Mouse (Mus musculus) left cerebral cortex, postnatal 14 days (tissue): Measurements from ENCODE around the gene Hist1h2ab. TPM values are rescaled to one million over a fixed set of nuclear protein-coding genes. Genes with fewer than 3 reads are reported as not detected.
"Not testable (repeated sequence)": the region's sequence is repeated elsewhere in the genome, so short reads cannot be mapped to it uniquely, and the experiment has no call there.

Experiments
- DNase-seq, 2 experiments: peaks; one replicate each; pipeline ENCODE4 v3.0.0; 2021 to 2022; ENCODE audit warnings: low spot score in 2 of 2, mixed read lengths in 1 of 2
- intact Hi-C: fragments of 180-260 bp; cut with DNase I; formaldehyde crosslinking; loops from one replicate; pipeline ENCODE4 v1.15.1; 2025
- microRNA-seq, 2 experiments: library from miRNA; unstranded; fragments of <30 nt; microRNA quantifications; one replicate each; pipeline ENCODE4 v1.2.0; 2022
- total RNA-seq, 2 experiments: library from RNA; stranded (reverse); gene quantifications; 2 replicates each; pipeline ENCODE4 v1.2.3; 2021

Hist1h2ab gene
- total RNA-seq, 2 experiments from 2014 or later: 30.0 to 36.8 TPM

DNA sequence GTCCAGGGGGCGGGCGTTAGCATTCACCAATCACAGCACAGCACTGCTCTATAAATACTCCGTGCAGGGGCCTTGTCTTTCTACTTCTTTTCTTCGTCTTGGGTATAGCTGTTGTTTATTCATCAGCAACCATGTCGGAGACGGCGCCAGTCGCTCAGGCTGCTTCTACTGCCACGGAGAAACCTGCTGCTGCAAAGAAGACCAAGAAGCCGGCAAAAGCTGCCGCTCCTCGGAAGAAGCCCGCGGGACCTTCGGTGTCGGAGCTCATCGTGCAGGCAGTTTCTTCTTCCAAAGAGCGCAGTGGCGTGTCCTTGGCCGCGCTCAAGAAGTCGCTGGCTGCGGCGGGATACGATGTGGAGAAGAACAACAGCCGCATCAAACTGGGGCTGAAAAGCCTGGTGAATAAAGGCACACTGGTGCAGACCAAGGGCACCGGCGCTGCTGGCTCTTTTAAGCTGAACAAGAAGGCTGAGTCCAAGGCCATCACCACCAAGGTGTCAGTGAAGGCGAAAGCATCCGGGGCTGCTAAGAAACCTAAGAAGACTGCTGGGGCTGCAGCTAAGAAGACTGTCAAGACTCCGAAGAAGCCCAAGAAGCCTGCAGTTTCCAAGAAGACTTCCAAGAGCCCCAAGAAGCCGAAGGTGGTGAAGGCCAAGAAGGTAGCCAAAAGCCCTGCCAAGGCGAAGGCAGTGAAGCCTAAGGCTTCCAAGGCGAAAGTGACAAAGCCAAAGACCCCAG, 12.8 kb downstream of the Hist1h2ab start, which contains the start of gene Hist1h1a:
Gene Hist1h1a, plus strand, starts transcription at position 81 of the 738 bp plus-strand sequence.
- intact Hi-C loops: no loop called here
- DNase-seq: peak; percentile 85 to 88

DNA sequence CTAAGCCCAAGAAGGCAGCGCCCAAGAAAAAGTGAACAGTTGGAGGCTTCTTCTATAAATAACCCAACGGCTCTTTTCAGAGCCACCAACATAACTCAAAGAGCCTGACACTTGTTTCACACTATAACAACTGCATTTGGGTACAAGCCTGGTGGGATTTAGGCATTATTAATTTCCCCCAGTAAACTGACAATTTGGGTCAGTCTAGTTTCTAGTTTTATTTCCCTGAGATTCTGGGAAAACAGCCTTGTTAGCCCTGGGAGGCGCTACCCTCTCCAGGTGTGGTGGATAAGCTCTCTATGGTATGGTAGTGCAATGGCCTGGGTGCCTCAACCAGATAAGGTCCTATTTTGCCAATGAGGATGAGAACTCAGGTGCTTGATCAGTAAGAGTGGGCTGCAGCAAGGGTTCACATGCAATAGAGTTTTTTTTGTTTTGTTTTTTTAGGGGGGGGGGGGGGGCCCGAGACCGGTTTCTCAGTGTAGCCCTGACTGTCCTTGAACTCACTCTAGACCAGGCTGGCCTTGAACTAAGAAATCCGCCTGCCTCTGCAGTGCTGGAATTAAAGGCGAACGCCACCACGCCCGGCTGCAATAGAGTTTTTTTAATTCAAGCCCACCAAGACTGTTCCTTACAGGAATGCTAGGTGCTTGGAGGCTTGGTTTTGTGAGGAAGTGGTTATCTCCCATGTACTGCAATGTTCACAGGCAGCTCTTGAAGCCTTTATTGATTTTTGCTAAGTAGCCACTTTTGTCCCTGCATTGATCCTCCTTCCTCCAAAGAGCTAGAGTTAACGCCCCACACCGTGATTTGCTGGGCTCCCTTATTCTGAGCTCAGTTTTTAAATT, 13.6 kb downstream of the Hist1h2ab start:
- intact Hi-C loops: no loop called here
- DNase-seq: no peak

DNA sequence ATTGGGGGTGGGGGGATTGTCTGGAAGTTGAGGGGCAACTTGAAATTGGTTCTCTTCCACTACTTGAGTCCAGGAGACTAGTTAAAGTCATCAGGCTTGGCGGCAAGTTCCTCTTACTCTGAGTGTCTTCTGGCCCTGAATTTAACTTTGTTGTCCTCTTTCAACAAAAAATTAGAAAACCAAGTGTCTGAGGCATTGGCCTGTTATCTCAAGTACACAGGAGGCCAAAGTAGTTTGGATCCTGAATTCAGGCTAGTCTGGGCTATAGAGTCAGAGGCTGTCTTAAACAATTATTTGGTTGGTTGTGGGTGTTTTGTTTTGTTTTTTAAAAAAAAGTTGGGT, 14.2 kb downstream of the Hist1h2ab start:
- DNase-seq: no peak
- intact Hi-C loops: no loop called here

DNA sequence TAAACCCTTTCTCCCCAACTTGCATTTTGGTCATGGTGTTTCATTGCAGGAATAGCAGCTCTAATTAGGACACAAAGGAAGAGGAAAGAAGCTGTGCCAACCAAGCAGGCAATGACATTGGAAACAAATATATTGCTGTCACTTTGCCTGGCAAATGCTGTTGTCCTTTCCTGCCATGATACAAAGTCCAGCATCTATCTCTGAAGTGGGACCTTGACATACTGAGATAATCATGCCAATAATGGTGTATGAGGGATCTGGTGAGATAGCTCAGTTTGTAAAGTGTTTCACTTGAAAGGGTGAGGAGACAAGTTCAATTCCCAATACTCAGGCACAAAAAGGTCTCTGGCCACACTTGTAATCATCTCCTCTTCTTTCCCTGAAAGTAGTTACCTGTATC, 15.8 kb downstream of the Hist1h2ab start:
- no peak for DNase-seq
- intact Hi-C loops: no loop called here

DNA sequence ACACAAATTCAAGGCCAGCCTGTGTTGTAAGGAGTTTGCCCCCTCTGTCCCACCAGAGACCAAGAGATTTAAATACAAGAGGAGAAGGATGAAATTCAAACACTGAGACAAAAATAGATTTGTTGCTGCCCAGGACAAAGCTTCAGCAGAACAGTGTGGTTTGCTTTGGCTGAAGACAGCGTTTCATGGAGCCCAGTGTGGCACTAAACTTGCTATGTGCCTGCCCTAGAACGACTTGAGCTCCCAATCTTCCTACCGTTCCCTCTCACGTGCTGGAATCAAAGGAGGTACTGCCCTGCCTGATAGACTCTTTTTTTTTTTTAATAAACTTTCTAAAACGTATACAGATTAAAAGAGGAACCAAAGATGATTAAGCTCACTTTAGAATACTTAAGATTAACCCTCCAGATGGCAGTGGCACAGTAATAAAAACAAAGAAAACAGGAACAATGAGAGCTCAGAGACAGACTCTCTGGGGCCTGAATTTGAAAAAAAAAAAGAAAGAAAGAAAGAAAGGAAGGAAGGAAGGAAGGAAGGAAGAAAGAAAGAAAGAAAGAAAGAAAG, 18.0 kb downstream of the Hist1h2ab start:
- DNase-seq: no peak
- intact Hi-C loops: no loop called here

DNA sequence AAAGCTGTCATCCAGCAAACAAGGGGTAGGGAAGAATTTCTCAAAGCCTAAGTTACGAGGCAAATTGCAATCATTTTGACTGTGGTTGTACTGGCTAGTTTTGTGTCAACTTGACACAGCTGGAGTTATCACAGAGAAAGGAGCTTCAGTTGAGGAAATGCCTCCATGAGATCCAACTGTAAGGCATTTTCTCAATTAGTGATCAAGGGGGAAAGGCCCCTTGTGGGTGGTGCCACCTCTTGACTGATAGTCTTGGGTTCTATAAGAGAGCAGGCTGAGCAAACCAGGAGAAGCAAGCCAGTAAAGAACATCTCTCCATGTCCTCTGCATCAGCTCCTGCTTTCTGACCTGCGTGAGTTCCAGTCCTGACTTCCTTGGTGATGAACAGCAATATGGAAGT, 18.7 kb downstream of the Hist1h2ab start, which contains the start of gene Trim38:
Gene Trim38, plus strand, starts transcription at position 301 of the 400 bp plus-strand sequence.
- DNase-seq, intact Hi-C loops: not testable (repeated sequence)

DNA sequence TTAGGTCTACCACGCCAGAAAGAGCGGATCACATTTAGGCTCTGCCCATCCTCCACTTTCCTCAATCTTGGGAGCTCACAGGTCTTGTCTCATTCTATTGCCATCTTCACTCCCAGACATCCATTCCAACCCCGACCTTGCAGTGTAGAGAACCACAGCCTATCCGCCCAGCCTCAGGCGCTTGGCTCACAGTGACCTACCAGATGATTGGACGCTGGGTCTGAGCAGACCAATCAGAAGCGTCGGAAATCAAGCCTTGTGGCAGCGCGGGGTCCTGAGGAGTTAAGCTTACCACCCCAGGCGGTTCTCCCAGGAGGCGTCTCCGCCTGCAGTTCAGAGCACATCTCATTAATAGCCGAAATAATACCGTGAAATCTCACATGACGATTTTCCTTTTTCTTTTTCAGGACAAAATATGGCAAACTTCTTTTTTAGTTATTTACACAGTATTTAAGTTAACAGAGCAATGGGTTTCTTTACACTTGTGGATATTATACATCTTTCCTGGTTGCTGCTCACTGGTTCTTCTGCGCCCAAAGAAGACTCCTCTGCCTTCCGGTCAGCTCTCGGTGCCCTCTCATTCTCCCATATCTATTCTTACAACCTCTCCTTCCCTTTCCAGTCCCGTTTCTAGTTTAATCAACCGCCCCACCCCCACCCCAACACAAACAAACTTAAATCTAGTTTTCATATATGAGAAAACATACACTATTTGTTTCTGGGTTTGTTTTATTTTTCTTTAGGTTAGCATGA, 21.8 kb downstream of the Hist1h2ab start:
- peak in 1 of 2 experiments; percentile 59 for DNase-seq
- intact Hi-C loops: no loop called here

DNA sequence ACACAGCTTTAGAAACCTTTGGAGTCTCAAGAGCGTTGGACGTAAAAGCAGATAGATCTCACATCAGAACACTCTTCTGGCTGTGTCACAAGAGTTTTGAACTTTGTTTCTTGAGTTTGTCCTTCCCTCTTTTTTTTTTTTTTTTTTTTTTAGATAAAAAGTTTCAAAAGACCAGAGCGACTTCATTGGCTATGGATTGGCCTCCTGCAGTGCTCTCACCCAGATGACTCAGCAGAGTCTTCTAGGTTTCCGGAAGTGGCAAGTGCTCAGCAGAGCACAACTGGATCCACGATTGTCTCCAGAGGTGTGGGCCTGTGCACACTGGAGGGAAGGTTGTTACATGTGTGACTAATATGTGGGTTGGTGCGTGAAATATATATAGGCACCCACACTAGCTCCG, 27.4 kb downstream of the Hist1h2ab start:
- intact Hi-C loops: no loop called here

DNA sequence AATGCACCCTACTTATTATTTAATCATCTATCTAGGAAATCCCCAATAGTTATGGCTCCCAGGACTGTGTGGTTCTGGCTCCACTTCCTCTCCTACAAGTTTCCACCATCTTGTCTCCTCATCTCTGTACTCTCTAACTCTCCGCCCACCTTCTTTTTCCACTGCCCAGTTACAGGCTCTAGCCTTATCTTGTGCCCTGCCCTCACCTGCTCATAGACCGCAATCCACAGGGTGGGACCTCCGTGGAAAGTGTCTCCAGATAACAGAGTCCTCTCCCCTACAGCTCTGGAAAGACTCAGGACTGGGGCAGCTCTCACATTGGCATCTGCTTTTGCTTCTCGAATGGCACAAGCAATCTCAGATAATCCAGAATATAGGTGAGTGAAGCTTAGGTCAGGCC, 28.1 kb downstream of the Hist1h2ab start:
- no peak for DNase-seq
- intact Hi-C loops: no loop called here

More for the DNA sequence above, 27.4 kb downstream of the Hist1h2ab start:
- no peak for DNase-seq

DNA sequence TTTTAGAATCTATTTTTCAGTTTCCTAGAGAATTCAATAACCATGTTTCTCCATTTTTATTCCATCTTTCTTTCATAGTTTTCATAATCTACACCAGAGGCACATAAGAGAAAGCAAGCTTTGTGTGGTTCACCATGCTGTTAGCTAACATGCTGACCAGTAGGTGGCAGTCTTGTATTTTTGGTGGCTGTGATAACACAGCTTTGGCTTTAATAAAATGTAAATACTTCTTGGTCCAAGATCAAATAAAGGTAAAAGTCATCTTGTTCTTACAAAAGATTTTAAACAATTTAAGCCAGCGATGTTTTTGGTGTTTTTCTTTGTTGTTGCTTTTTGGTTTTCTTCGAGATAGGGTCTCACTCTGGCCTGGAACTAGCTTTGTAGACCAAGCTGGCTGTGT, 41.6 kb downstream of the Hist1h2ab start:
- peak; percentile 69 to 77 for DNase-seq
- intact Hi-C loops: loop anchor here (5.0 kb wide), 2 partner anchors 95 to 895 kb away; no protein-coding TSS in a partner anchor

DNA sequence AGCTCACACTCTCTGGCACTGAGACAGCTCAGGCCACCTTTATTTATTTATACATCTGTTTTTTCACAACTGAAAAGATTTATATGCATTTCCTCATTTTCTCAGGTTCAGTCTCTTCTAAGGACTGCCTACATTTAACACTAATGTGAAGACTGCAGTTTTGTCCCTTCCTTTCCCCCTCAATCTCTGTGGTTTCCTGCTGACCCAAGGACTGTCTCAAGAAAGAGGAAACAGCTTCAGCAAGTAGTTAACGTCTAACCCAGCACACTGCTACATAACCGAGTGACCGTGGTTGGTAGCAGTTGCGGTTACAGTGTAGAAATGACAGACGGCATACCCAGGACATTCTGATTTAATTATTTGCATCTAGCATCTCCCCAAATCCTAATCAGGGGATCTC, 48.5 kb downstream of the Hist1h2ab start:
- DNase-seq: no peak
- intact Hi-C loops: no loop called here

Small RNA genes within 50 kb of the gene (microRNA-seq; reads per million reads assigned to microRNA genes)
- 0 reads per million in 2 experiments for gene Gm44314
- 0 reads per million in 2 experiments for gene Gm44484

Other genes starting within 250 kb of the Hist1h2ab start
- gene Hist1h4h, start 220.1 kb upstream of the Hist1h2ab start, total RNA-seq: 100 to 1,000 TPM; 264 to 291 TPM
- 10 to 100 TPM in 1 of 2 experiments, 1 to 10 TPM in 1; 4.3 to 21.5 TPM for gene Hist1h2af, start 217.2 kb upstream of the Hist1h2ab start, total RNA-seq
- 1 to 10 TPM; 5.8 to 6.2 TPM for gene Hist1h3g, start 215.7 kb upstream of the Hist1h2ab start, total RNA-seq
- gene Hist1h2bh, start 207.7 kb upstream of the Hist1h2ab start, total RNA-seq: under 1 TPM; 0.91 to 0.92 TPM
- gene Hist1h3f, start 207.1 kb upstream of the Hist1h2ab start, total RNA-seq: 10 to 100 TPM; 18.7 to 21.0 TPM
- gene Hist1h4f, start 199.5 kb upstream of the Hist1h2ab start, total RNA-seq: 100 to 1,000 TPM; 150 to 165 TPM
- gene Hist1h1d, start 197.9 kb upstream of the Hist1h2ab start, total RNA-seq: 1 to 10 TPM; 3.1 to 4.2 TPM
- 10 to 100 TPM; 49.1 to 57.1 TPM for gene Hist1h3e, start 188.8 kb upstream of the Hist1h2ab start, total RNA-seq
- gene Hist1h2ae, start 179.9 kb upstream of the Hist1h2ab start, total RNA-seq: 10 to 100 TPM in 1 of 2 experiments, 1 to 10 TPM in 1; 8.2 to 10.1 TPM
- 10 to 100 TPM; 79.2 to 92.9 TPM for gene Hist1h2bg, start 179.7 kb upstream of the Hist1h2ab start, total RNA-seq
- gene Hist1h2bf, start 176.9 kb upstream of the Hist1h2ab start, total RNA-seq: 10 to 100 TPM; 24.6 to 36.3 TPM
- gene Hist1h2ad, start 176.7 kb upstream of the Hist1h2ab start, total RNA-seq: 1 to 10 TPM; 3.0 to 5.1 TPM
- gene Hist1h3d, start 175.4 kb upstream of the Hist1h2ab start, total RNA-seq: 1 to 10 TPM; 9.4 to 9.9 TPM
- gene Hist1h4d, start 169.5 kb upstream of the Hist1h2ab start, total RNA-seq: 100 to 1,000 TPM; 132 to 148 TPM
- 1 to 10 TPM; 4.8 to 5.6 TPM for gene Hist1h2be, start 130.0 kb upstream of the Hist1h2ab start, total RNA-seq
- 10 to 100 TPM; 53.4 to 69.1 TPM for gene Hist1h1e, start 128.6 kb upstream of the Hist1h2ab start, total RNA-seq
- gene Hist1h2ac, start 67.2 kb upstream of the Hist1h2ab start, total RNA-seq: 1 to 10 TPM; 1.9 to 2.0 TPM
- gene Hist1h2bc, start 66.9 kb upstream of the Hist1h2ab start, total RNA-seq: 10 to 100 TPM; 25.0 to 27.3 TPM
- under 1 TPM in 1 of 2 experiments, not detected in 1; 0.40 TPM for gene Hist1h1t, start 55.3 kb upstream of the Hist1h2ab start, total RNA-seq
- gene Hist1h4c, start 52.7 kb upstream of the Hist1h2ab start, total RNA-seq: 100 to 1,000 TPM; 100 to 103 TPM
- gene Hfe, start 40.3 kb upstream of the Hist1h2ab start, total RNA-seq: 1 to 10 TPM; 2.9 to 3.1 TPM
- gene Hist1h1c, start 12.3 kb upstream of the Hist1h2ab start, total RNA-seq: 10 to 100 TPM; 55.8 to 75.9 TPM
- 1 to 10 TPM; 6.8 to 7.2 TPM for gene Hist1h3c, start 5.5 kb upstream of the Hist1h2ab start, total RNA-seq
- gene Hist1h2bb, start 4.4 kb upstream of the Hist1h2ab start, total RNA-seq: 10 to 100 TPM; 18.8 to 20.7 TPM
- 10 to 100 TPM; 16.5 to 23.8 TPM for gene Hist1h3b, start 1.1 kb downstream of the Hist1h2ab start, total RNA-seq
- 10 to 100 TPM; 73.2 to 80.8 TPM for gene Hist1h4b, start 5.9 kb downstream of the Hist1h2ab start, total RNA-seq
- 10 to 100 TPM; 68.8 to 69.0 TPM for gene Hist1h4a, start 10.1 kb downstream of the Hist1h2ab start, total RNA-seq
- gene Hist1h3a, start 11.3 kb downstream of the Hist1h2ab start, total RNA-seq: 10 to 100 TPM; 33.2 to 47.2 TPM
- gene Hist1h1a, start 12.5 kb downstream of the Hist1h2ab start, total RNA-seq: 10 to 100 TPM; 20.4 to 29.2 TPM
- not detected for gene Trim38, start 18.8 kb downstream of the Hist1h2ab start, total RNA-seq
- not detected for gene Slc17a2, start 55.9 kb downstream of the Hist1h2ab start, total RNA-seq
- gene Slc17a3, start 88.3 kb downstream of the Hist1h2ab start, total RNA-seq: under 1 TPM; 0.17 to 0.22 TPM
- gene Slc17a1, start 116.6 kb downstream of the Hist1h2ab start, total RNA-seq: not detected
- not detected for gene Slc17a4, start 163.9 kb downstream of the Hist1h2ab start, total RNA-seq
- not detected for gene Hist1h2ba, start 183.0 kb downstream of the Hist1h2ab start, total RNA-seq
- not detected for gene Hist1h2aa, start 183.3 kb downstream of the Hist1h2ab start, total RNA-seq
- gene Scgn, start 240.1 kb downstream of the Hist1h2ab start, total RNA-seq: under 1 TPM; 0.32 to 0.42 TPM